Mouse (Mus musculus) cortical plate, adult 2 months (tissue): Measurements from ENCODE around the gene Wwp2.

Experiments used
- CTCF ChIP-seq: fragments of 200-500 bp; IDR thresholded peaks from 2 replicates; pipeline ENCODE4 v1.5.1; 2011; ENCODE audit warnings: mild to moderate bottlenecking, control low read depth, low read length; ENCODE audit not compliant: insufficient read depth; ENCODE audit errors: extremely low read depth
- POLR2A ChIP-seq: fragments of 200-500 bp; IDR thresholded peaks from 2 replicates; pipeline ENCODE4 v1.6.1; 2011; ENCODE audit warnings: mild to moderate bottlenecking, low read length, control low read depth; ENCODE audit not compliant: insufficient read depth; ENCODE audit errors: extremely low read depth

DNA sequence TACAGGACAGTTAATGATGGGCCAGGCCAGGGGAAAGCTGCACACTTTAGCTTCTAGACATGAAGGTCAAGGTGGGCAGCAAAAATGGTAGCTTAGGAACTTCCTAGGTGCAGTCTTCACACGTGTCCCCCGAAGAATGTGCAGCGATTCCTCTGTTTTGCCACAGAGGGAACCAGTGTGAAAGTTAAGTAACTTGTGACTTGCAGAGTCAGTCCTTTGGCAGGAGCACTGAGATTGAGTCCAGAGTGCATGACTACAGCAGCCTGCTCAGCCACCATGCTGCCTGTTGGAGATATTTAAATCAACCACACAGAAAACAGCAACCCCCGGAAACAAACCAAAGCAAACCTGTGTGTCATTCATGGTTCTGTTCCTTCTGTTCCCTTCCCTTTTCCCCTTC, 44.3 kb downstream of the Wwp2 start:
- TF ChIP-seq CTCF (no peak), POLR2A (no peak)
